Mouse (Mus musculus): Measurements from ENCODE around the gene Cyp4f17. TPM values are rescaled to one million over a fixed set of nuclear protein-coding genes. Genes with fewer than 3 reads are reported as not detected.

Gene Cyp4f17
- total RNA-seq, 2 experiments from 2014 or later: 0.31 to 1.2 TPM

Other genes starting within 250 kb of the Cyp4f17 start
- 116 and 144 TPM in 2 replicates for gene Brd4, start 221.3 kb upstream of the Cyp4f17 start, total RNA-seq (2014; fragmentation: Nextera tagmentation)
- gene Brd4, start 221.3 kb upstream of the Cyp4f17 start, total RNA-seq (2017): 14.4 and 22.2 TPM in 2 replicates
- 58.2 and 92.9 TPM in 2 replicates for gene Akap8, start 184.8 kb upstream of the Cyp4f17 start, total RNA-seq (2014; fragmentation: Nextera tagmentation)
- gene Akap8, start 184.8 kb upstream of the Cyp4f17 start, total RNA-seq (2017): 125 and 132 TPM in 2 replicates
- gene Akap8l, start 155.4 kb upstream of the Cyp4f17 start, total RNA-seq (2014; fragmentation: Nextera tagmentation): 31.6 and 55.2 TPM in 2 replicates
- gene Akap8l, start 155.4 kb upstream of the Cyp4f17 start, total RNA-seq (2017): 58.8 and 65.8 TPM in 2 replicates
- gene Wiz, start 116.6 kb upstream of the Cyp4f17 start, total RNA-seq (2014; fragmentation: Nextera tagmentation): 33.7 and 36.7 TPM in 2 replicates
- 4.7 and 5.5 TPM in 2 replicates for gene Wiz, start 116.6 kb upstream of the Cyp4f17 start, total RNA-seq (2017)
- 44.1 and 84.5 TPM in 2 replicates for gene Rasal3, start 102.5 kb upstream of the Cyp4f17 start, total RNA-seq (2014; fragmentation: Nextera tagmentation)
- 44.5 and 60.1 TPM in 2 replicates for gene Rasal3, start 102.5 kb upstream of the Cyp4f17 start, total RNA-seq (2017)
- gene Pglyrp2, start 81.9 kb upstream of the Cyp4f17 start, total RNA-seq (2014; fragmentation: Nextera tagmentation): 0.80 and 1.1 TPM in 2 replicates
- gene Pglyrp2, start 81.9 kb upstream of the Cyp4f17 start, total RNA-seq (2017): 2.1 TPM in 1 of 2 replicates, not detected in the other
- gene Cyp4f39, start 53.3 kb upstream of the Cyp4f17 start, total RNA-seq (2014; fragmentation: Nextera tagmentation): not detected in 2 replicates
- gene Cyp4f39, start 53.3 kb upstream of the Cyp4f17 start, total RNA-seq (2017): 0.21 TPM in 1 of 2 replicates, not detected in the other
- 10.5 and 17.7 TPM in 2 replicates for gene Cyp4f16, start 30.5 kb downstream of the Cyp4f17 start, total RNA-seq (2014; fragmentation: Nextera tagmentation)
- gene Cyp4f16, start 30.5 kb downstream of the Cyp4f17 start, total RNA-seq (2017): 10.2 and 11.0 TPM in 2 replicates
- not detected in 2 replicates for gene Cyp4f37, start 115.3 kb downstream of the Cyp4f17 start, total RNA-seq (2014; fragmentation: Nextera tagmentation)
- gene Cyp4f37, start 115.3 kb downstream of the Cyp4f17 start, total RNA-seq (2017): not detected in 2 replicates
- gene Cyp4f40, start 152.8 kb downstream of the Cyp4f17 start, total RNA-seq (2014; fragmentation: Nextera tagmentation): not detected in 2 replicates
- not detected in 2 replicates for gene Cyp4f40, start 152.8 kb downstream of the Cyp4f17 start, total RNA-seq (2017)
- not detected in 2 replicates for gene Cyp4f15, start 179.6 kb downstream of the Cyp4f17 start, total RNA-seq (2014; fragmentation: Nextera tagmentation)
- not detected in 2 replicates for gene Cyp4f15, start 179.6 kb downstream of the Cyp4f17 start, total RNA-seq (2017)

Measured in granulocyte monocyte progenitor cell, adult 5-6 weeks (primary cell).